Mouse (Mus musculus): ENCODE measurements around the gene Igdcc3. TPM values are rescaled to one million over a fixed set of nuclear protein-coding genes. Genes with fewer than 3 reads are reported as not detected.

The Igdcc3 gene
- not detected in 2 replicates for polyA plus RNA-seq (2012; rRNA removed)

- DNase-seq (ENCODE audit: low read depth, low spot score), result no peak
- under 1% methylated on average over 37 of the region's 48 CpGs for WGBS
These were observed at the start of gene Igdcc3 for GRCm38 (mm10) chr9:65140936-65141305. Gene Igdcc3, plus strand, starts transcription at chr9:65141189.

DNA sequence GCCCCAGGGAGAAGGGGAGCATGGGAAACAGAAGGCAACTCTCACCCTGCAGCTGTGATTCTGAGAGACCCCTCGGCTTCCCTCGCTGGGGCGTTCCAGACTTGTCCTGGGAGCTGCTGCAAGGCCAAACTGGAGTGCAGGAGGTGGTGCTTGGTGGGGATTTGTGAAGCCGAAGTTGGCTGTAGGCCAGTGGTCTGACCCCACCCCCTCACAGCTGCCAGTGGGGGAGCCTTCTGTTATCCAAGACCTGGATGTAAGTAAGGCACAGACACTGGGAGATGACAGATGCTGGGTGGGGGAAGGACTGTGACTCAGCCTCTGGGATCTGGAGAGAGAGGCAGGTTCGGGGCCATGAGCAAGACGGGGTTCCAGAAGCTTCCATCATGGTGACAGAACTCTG, 46.8 kb upstream of the Igdcc3 start:
- 56% methylated on average over 6 of the region's 6 CpGs for WGBS
- DNase-seq (ENCODE audit: low read depth, low spot score), result no peak

- no peak for DNase-seq (ENCODE audit: low read depth, low spot score)
- 3% methylated on average over 51 of the region's 76 CpGs for WGBS
These were observed 39.9 kb upstream of the Igdcc3 start, which contains the start of gene Igdcc4 for GRCm38 (mm10) chr9:65100991-65101685. Gene Igdcc4, plus strand, starts transcription at chr9:65101486.

DNA sequence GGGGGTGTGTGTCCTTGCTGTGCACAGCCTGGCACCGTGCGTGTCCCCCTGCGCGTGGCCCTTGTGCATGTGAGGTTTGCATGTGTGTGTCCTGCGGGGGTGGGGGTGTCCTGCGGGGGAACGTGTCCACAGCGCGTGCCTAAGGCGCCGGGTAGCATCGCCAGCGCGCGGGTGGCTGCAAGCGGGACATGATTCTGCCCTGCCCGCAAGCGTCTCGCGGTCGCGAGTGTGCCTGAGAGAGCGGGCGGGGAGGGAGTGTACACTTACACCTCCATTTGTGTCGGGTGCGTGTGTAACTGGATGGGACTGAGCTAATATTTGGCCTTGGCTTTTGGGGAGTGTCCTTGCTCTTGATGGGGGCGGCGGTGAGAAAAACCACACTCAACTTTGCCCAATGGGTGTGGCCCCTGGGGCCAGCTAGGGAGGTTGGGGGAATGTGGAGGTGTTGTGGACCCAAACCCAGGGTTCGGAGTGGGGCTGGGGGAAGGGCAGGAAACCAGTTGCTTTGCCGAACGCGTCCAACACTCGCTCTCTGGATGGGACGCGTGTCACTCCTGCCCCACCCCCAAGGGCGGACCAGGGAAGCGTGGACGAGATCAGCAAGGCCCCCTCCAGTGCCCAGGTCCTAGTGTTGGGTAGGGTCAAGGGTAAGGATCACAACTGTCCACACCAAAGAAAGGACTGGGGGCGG, 39.2 kb upstream of the Igdcc3 start:
- no peak for DNase-seq (ENCODE audit: low read depth, low spot score)
- under 1% methylated on average over 39 of the region's 39 CpGs for WGBS

DNA sequence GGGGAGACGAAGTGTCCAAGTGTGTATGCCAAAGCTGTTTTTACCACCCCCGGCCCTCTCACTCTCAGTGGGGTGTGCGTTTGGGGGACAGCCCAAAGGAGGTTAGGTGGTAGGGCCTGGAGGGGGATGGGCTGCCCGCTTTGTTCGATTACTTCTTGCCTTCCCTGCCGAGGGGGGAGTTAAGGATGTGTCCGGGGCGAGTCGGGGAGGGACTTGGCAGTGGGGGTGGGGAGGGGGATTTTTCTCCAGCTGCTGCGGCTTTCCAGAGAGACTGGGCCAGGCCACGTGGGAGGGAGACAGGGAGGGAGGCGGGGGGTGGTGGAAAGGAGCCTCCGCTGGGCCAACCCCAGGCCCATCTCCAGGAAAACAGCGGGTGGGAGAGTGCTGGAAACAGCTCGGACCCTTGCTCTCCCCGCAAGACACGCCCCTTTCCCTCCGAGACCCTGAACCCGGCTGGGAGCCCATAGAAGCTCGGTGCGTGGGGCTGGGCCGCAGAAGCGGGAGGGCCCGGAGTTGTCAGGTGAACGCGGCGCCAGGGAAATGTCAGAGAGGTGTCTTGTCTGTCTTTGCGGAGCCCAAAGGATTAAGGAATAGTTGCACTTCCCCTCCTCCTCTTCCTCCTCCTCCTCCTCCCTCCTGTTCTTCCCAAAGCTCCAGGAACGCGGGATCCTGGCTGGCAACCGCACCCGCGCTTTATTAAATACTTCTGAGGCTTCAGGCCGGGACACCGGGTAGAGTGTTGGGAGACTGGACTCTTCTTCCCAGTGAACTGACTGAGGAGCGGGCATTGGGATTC, 38.4 kb upstream of the Igdcc3 start:
- DNase-seq (ENCODE audit: low read depth, low spot score), result no peak
- 9% methylated on average over 36 of the region's 36 CpGs for whole genome bisulfite sequencing

GRCm38 (mm10) chr9:65103173-65103752, 37.7 kb upstream of the Igdcc3 start:
- no peak for DNase-seq (ENCODE audit: low read depth, low spot score)

GRCm38 (mm10) chr9:65106821-65107220, 34.2 kb upstream of the Igdcc3 start:
- DNase-seq (ENCODE audit: low read depth, low spot score), result no peak
- 27% methylated on average over 4 of the region's 4 CpGs for WGBS

More at GRCm38 (mm10) chr9:65103173-65103752, 37.7 kb upstream of the Igdcc3 start:
- 41% methylated on average over 8 of the region's 8 CpGs for WGBS

GRCm38 (mm10) chr9:65107893-65108292, 33.1 kb upstream of the Igdcc3 start:
- WGBS, result 33% methylated on average over 1 of the region's 1 CpGs

GRCm38 (mm10) chr9:65109132-65110072, 31.6 kb upstream of the Igdcc3 start:
- 16% methylated on average over 24 of the region's 24 CpGs for WGBS
- no peak for DNase-seq (ENCODE audit: low read depth, low spot score)

More at GRCm38 (mm10) chr9:65107893-65108292, 33.1 kb upstream of the Igdcc3 start:
- no peak for DNase-seq (ENCODE audit: low read depth, low spot score)

- no peak for DNase-seq (ENCODE audit: low read depth, low spot score)
- WGBS, result 90% methylated on average over 5 of the region's 5 CpGs
These were observed 29.3 kb upstream of the Igdcc3 start for GRCm38 (mm10) chr9:65111698-65112097.

- WGBS, result 84% methylated on average over 2 of the region's 2 CpGs
- no peak for DNase-seq (ENCODE audit: low read depth, low spot score)
These were observed 27.3 kb upstream of the Igdcc3 start for GRCm38 (mm10) chr9:65113694-65114093.

DNA sequence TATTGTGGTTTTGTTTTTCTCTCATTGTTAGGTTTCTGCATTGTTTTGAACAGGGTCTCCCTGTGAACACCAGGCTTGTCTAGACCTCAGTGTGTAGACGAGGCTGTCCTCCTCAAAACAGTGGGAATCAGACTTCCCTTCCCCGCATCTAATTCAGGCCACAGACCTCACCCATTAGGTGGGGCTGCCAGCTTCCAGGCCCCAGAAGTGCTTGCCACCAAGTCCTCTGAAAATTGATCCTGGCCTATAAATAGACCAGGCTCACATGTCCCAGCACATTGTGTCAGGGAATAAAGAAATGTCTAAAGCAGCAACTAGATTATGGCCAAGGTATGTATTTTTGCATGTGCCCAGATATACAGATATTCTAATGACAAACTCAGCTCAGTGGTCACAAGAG, 25.1 kb upstream of the Igdcc3 start:
- no peak for DNase-seq (ENCODE audit: low read depth, low spot score)
- 82% methylated on average over 2 of the region's 2 CpGs for WGBS

DNA sequence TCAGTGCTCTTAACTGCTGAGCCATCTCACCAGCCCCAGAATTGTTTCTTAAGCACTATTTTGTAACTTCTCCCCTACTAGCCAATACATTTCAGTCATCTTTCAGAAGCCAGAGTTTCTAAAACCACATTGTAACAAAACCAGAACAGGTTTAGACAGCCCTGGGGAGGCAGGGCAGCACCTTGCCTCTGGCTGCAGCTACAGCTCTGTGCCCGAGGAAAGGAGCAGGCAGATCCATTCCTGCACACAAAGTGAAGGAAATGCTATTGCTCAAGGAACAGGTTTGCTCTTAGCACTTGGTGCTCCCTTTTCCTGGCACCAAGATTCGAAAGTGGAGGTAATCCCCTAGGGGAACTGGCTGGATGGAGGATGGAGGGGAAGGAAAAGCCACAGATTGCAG, 23.5 kb upstream of the Igdcc3 start:
- 68% methylated on average over 2 of the region's 2 CpGs for WGBS
- DNase-seq (ENCODE audit: low read depth, low spot score), result no peak

DNA sequence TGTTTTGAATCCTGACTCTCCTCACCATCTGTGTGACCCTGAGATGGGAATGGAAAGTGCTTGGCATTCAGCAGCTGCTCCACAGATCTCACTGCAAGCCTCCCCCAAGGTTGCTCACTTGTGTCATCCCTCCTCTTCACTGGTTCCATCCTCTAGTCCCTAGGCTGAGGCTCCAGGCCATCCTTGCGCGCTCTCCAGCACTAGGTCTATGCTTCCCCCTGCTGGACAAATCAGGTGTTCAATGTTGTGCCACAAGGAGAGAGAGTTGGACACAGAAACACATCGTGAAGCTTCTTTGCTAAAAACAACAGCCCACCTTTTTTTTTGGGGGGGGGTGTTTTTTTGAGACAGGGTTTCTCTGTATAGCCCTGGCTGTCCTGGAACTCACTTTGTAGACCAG, 20.1 kb upstream of the Igdcc3 start:
- WGBS, result 21% methylated on average over 3 of the region's 3 CpGs
- no peak for DNase-seq (ENCODE audit: low read depth, low spot score)

DNA sequence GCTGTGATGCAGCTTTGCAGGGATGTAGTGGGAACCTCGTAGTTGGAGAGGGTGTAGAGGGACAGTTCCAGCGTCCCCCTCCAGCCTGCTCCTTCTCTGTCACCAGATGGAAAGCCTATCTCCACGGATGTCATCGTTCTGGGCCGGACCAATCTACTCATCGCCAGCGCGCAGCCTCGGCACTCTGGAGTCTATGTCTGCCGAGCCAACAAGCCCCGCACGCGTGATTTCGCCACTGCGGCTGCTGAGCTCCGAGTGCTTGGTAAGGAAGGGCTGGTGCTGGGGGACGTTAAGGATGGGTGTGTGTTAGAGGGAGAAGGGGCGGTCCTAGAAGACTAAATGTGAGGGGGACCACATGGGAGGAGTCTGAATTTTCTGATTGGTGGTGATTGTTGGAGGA, 18.4 kb upstream of the Igdcc3 start:
- no peak for DNase-seq (ENCODE audit: low read depth, low spot score)
- WGBS, result 80% methylated on average over 18 of the region's 18 CpGs

DNA sequence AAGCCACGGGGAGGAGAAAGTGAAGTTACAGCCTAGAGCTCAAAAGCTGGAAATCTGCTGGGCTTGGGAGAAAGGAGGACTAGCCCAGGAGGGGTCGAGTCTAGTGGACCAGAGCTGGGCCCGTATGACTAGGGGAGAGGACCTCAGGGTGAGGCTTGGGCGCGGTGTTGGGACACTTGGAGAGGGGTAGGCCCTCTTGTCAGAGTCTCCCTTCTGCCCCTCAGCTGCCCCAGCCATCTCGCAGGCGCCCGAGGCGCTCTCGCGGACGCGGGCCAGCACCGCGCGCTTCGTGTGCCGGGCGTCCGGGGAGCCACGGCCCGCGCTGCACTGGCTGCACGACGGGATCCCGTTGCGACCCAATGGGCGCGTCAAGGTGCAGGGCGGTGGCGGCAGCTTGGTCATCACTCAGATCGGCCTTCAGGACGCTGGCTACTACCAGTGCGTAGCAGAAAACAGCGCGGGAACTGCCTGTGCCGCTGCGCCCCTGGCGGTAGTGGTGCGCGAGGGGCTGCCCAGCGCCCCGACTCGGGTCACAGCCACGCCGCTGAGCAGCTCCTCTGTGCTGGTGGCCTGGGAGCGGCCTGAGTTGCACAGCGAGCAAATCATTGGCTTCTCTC, 17.3 kb upstream of the Igdcc3 start:
- DNase-seq (ENCODE audit: low read depth, low spot score), result no peak
- WGBS, result 72% methylated on average over 48 of the region's 48 CpGs

DNA sequence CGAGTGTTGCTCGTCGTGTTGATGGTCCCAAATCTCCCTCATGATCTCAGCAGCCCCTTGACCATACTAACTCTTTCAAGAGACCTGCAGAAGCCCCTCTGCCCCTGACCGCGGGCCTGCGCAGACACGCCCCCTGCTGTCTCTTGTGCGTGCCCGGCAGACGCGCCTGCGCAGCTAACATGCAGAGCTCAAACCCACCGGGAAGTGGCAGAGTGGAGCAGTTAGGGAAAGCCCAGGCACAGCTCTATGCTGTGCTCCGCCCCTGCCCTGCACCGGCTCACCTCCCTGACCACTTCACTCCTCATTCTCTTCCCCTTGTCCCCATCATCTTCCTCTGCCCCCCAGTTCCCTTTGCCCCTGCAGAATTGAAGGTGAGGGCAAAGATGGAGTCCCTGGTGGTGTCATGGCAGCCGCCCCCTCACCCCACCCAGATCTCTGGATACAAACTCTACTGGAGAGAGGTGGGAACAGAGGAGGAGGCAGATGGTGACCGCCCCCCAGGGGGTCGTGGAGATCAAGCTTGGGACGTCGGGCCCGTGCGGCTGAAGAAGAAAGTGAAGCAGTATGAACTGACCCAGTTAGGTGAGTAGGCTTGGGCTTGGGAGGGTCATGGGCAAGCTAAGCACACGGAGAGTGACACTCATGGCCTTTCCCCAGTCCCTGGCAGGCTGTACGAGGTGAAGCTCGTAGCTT, 12.7 kb upstream of the Igdcc3 start:
- DNase-seq (ENCODE audit: low read depth, low spot score), result no peak
- 63% methylated on average over 25 of the region's 25 CpGs for WGBS

DNA sequence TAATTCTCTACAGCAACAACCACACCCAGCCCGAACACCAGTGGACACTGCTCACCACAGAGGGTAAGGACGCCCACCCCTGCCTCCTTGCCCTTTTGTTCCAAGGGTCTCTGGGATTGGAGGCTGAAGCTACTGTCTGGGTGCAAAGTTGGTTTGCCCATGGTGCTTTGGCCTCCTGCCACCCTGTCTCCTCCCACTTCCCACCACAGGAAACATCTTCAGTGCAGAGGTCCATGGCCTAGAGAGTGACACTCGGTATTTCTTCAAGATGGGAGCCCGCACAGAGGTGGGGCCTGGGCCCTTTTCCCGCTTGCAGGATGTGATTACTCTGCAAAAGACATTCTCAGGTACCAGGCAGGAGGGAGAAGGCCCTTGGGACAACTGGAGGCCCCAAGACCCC, 9.3 kb upstream of the Igdcc3 start:
- no peak for DNase-seq (ENCODE audit: low read depth, low spot score)
- 80% methylated on average over 5 of the region's 5 CpGs for WGBS
